Mouse (Mus musculus): ENCODE measurements at regions not wholly inside any gene's neighbourhood (a gene's known extent, or its start where the extent isn't known, plus 50 kb on each side); places are given as distances from the start of the nearest gene placed in this dataset.

GRCm38 (mm10) chr1:14464788-14465482, 1628.2 kb downstream of the 4930444P10Rik start:
- Histone ChIP-seq H3K9ac (ENCODE audit: low read length) (no peak overlapping the region), H3K36me3 (ENCODE audit: control insufficient read depth, insufficient read depth, low read length) (no peaks in the 10 kb centered on the region), H3K4me2 (ENCODE audit: low read length) (no peak overlapping the region), H3K27ac (ENCODE audit: low read depth, low read length) (no peak overlapping the region), H3K27me3 (replicated peaks; ENCODE audit: control insufficient read depth, insufficient read depth, low read length) (no peaks in the 10 kb centered on the region), H3K9me3 (replicated peaks; ENCODE audit: control insufficient read depth, low read length) (no peaks in the 10 kb centered on the region), H3K4me3 (ENCODE audit: low read depth, low read length) (no peak overlapping the region), H3K4me1 (ENCODE audit: control insufficient read depth, insufficient read depth, low read length) (no peaks in the 10 kb centered on the region)
- ATAC-seq, result no peak
- no peak for DNase-seq (ENCODE audit: low spot score)
- WGBS, result 22% methylated on average over 5 of the region's 5 CpGs

- DNase-seq (ENCODE audit: low spot score) (no peak), ATAC-seq (no peak)
- H3K4me1 ChIP-seq (ENCODE audit: control insufficient read depth, insufficient read depth, low read length), result no peaks in the 10 kb centered on the region
- no peak overlapping the region for H3K4me2 ChIP-seq (ENCODE audit: low read length)
- H3K36me3 ChIP-seq (ENCODE audit: control insufficient read depth, insufficient read depth, low read length), result no peaks in the 10 kb centered on the region
- WGBS, result 43% methylated on average over 3 of the region's 3 CpGs
- no peaks in the 10 kb centered on the region for H3K27me3 ChIP-seq (replicated peaks; ENCODE audit: control insufficient read depth, insufficient read depth, low read length)
- H3K9me3 ChIP-seq (replicated peaks; ENCODE audit: control insufficient read depth, low read length), result no peaks in the 10 kb centered on the region
- no peak overlapping the region for H3K9ac ChIP-seq (ENCODE audit: low read length)
- no peak overlapping the region for H3K27ac ChIP-seq (ENCODE audit: low read depth, low read length)
- H3K4me3 ChIP-seq (ENCODE audit: low read depth, low read length), result no peak overlapping the region
Observed at GRCm38 (mm10) chr1:14462496-14462895, 1630.6 kb downstream of the 4930444P10Rik start.

- no peaks in the 10 kb centered on the region for H3K27me3 ChIP-seq (replicated peaks; ENCODE audit: control insufficient read depth, insufficient read depth, low read length)
- H3K4me2 ChIP-seq (ENCODE audit: low read length), result no peak overlapping the region
- no peak for DNase-seq (ENCODE audit: low spot score)
- H3K4me3 ChIP-seq (ENCODE audit: low read depth, low read length), result no peak overlapping the region
- no peak for ATAC-seq
- no peaks in the 10 kb centered on the region for H3K36me3 ChIP-seq (ENCODE audit: control insufficient read depth, insufficient read depth, low read length)
- no peak overlapping the region for H3K9ac ChIP-seq (ENCODE audit: low read length)
- 79% methylated on average over 4 of the region's 4 CpGs for WGBS
- no peaks in the 10 kb centered on the region for H3K9me3 ChIP-seq (replicated peaks; ENCODE audit: control insufficient read depth, low read length)
- no peaks in the 10 kb centered on the region for H3K4me1 ChIP-seq (ENCODE audit: control insufficient read depth, insufficient read depth, low read length)
- no peak overlapping the region for H3K27ac ChIP-seq (ENCODE audit: low read depth, low read length)
Observed at GRCm38 (mm10) chr1:14460811-14461210, 1632.3 kb downstream of the 4930444P10Rik start.

- DNase-seq (ENCODE audit: low spot score), result peak; percentile 49
- no peaks in the 10 kb centered on the region for H3K9me3 ChIP-seq (replicated peaks; ENCODE audit: control insufficient read depth, low read length)
- no peak overlapping the region for H3K9ac ChIP-seq (ENCODE audit: low read length)
- no peaks in the 10 kb centered on the region for H3K36me3 ChIP-seq (ENCODE audit: control insufficient read depth, insufficient read depth, low read length)
- no peak overlapping the region for H3K27ac ChIP-seq (ENCODE audit: low read depth, low read length)
- H3K27me3 ChIP-seq (replicated peaks; ENCODE audit: control insufficient read depth, insufficient read depth, low read length), result no peaks in the 10 kb centered on the region
- no peak for ATAC-seq
- H3K4me3 ChIP-seq (ENCODE audit: low read depth, low read length), result no peak overlapping the region
- no peak overlapping the region for H3K4me2 ChIP-seq (ENCODE audit: low read length)
- WGBS, result 48% methylated on average over 2 of the region's 2 CpGs
- no peaks in the 10 kb centered on the region; the same call in 1 of the 2 replicates for H3K4me1 ChIP-seq (ENCODE audit: control insufficient read depth, insufficient read depth, low read length)
Observed at GRCm38 (mm10) chr1:14429326-14429725, 1663.8 kb downstream of the 4930444P10Rik start.

GRCm38 (mm10) chr1:14421030-14421429, 1672.1 kb downstream of the 4930444P10Rik start:
- H3K27ac ChIP-seq (ENCODE audit: low read depth, low read length), result no peak overlapping the region
- H3K4me2 ChIP-seq (ENCODE audit: low read length), result no peak overlapping the region
- H3K27me3 ChIP-seq (replicated peaks; ENCODE audit: control insufficient read depth, insufficient read depth, low read length), result no peaks in the 10 kb centered on the region
- ATAC-seq, result no peak
- no peak for DNase-seq (ENCODE audit: low spot score)
- H3K4me1 ChIP-seq (ENCODE audit: control insufficient read depth, insufficient read depth, low read length), result no peaks in the 10 kb centered on the region
- no peaks in the 10 kb centered on the region for H3K9me3 ChIP-seq (replicated peaks; ENCODE audit: control insufficient read depth, low read length)
- H3K36me3 ChIP-seq (ENCODE audit: control insufficient read depth, insufficient read depth, low read length), result no peaks in the 10 kb centered on the region
- 74% methylated on average over 1 of the region's 1 CpGs for whole genome bisulfite sequencing
- no peak overlapping the region for H3K9ac ChIP-seq (ENCODE audit: low read length)
- no peak overlapping the region for H3K4me3 ChIP-seq (ENCODE audit: low read depth, low read length)

- Histone ChIP-seq H3K9me3 (replicated peaks; ENCODE audit: control insufficient read depth, low read length) (no peaks in the 10 kb centered on the region), H3K27me3 (replicated peaks; ENCODE audit: control insufficient read depth, insufficient read depth, low read length) (no peaks in the 10 kb centered on the region), H3K36me3 (ENCODE audit: control insufficient read depth, insufficient read depth, low read length) (no peaks in the 10 kb centered on the region), H3K4me1 (ENCODE audit: control insufficient read depth, insufficient read depth, low read length) (no peaks in the 10 kb centered on the region), H3K9ac (ENCODE audit: low read length) (no peak overlapping the region), H3K27ac (ENCODE audit: low read depth, low read length) (no peak overlapping the region), H3K4me3 (ENCODE audit: low read depth, low read length) (no peak overlapping the region), H3K4me2 (ENCODE audit: low read length) (no peak overlapping the region)
- ATAC-seq (no peak), DNase-seq (ENCODE audit: low spot score) (no peak)
- WGBS, result 37% methylated on average over 4 of the region's 4 CpGs
Observed at GRCm38 (mm10) chr1:14413826-14414445, 1679.2 kb downstream of the 4930444P10Rik start.

- H3K27ac ChIP-seq (ENCODE audit: low read depth, low read length), result no peak overlapping the region
- H3K36me3 ChIP-seq (ENCODE audit: control insufficient read depth, insufficient read depth, low read length), result no peaks in the 10 kb centered on the region
- no peak overlapping the region for H3K9ac ChIP-seq (ENCODE audit: low read length)
- H3K4me3 ChIP-seq (ENCODE audit: low read depth, low read length), result no peak overlapping the region
- no peak; the same call in 1 of the 2 replicates for ATAC-seq
- no peaks in the 10 kb centered on the region for H3K27me3 ChIP-seq (replicated peaks; ENCODE audit: control insufficient read depth, insufficient read depth, low read length)
- no peak overlapping the region for H3K4me2 ChIP-seq (ENCODE audit: low read length)
- H3K4me1 ChIP-seq (ENCODE audit: control insufficient read depth, insufficient read depth, low read length), result no peaks in the 10 kb centered on the region
- WGBS, result 72% methylated on average over 3 of the region's 3 CpGs
- no peak for DNase-seq (ENCODE audit: low spot score)
- H3K9me3 ChIP-seq (replicated peaks; ENCODE audit: control insufficient read depth, low read length), result no peaks in the 10 kb centered on the region
Observed at GRCm38 (mm10) chr1:14369957-14370833, 1722.9 kb downstream of the 4930444P10Rik start.

GRCm38 (mm10) chr1:14359998-14360640, 1733.0 kb downstream of the 4930444P10Rik start:
- DNase-seq (ENCODE audit: low spot score) (no peak), ATAC-seq (no peak)
- Histone ChIP-seq H3K27me3 (replicated peaks; ENCODE audit: control insufficient read depth, insufficient read depth, low read length) (no peaks in the 10 kb centered on the region), H3K4me2 (ENCODE audit: low read length) (no peak overlapping the region), H3K4me1 (ENCODE audit: control insufficient read depth, insufficient read depth, low read length) (no peaks in the 10 kb centered on the region), H3K36me3 (ENCODE audit: control insufficient read depth, insufficient read depth, low read length) (no peaks in the 10 kb centered on the region), H3K27ac (ENCODE audit: low read depth, low read length) (no peak overlapping the region), H3K9me3 (replicated peaks; ENCODE audit: control insufficient read depth, low read length) (no peaks in the 10 kb centered on the region), H3K4me3 (ENCODE audit: low read depth, low read length) (no peak overlapping the region), H3K9ac (ENCODE audit: low read length) (no peak overlapping the region)
- WGBS, result 75% methylated on average over 2 of the region's 2 CpGs

All from forebrain, embryonic 14.5 days (tissue).